Mouse (Mus musculus) kidney, embryonic 16.5 days (tissue): ENCODE measurements around the gene Arhgef28. TPM values are rescaled to one million over a fixed set of nuclear protein-coding genes. Genes with fewer than 3 reads are reported as not detected.

Experiments
- ATAC-seq: fragments of 200-750 bp; cut with Nextera tagmentation; 2 replicates; pipeline ENCODE4 v1.8.0; 2017; ENCODE audit warnings: moderate TSS enrichment; ENCODE audit not compliant: low FRiP score, low TSS enrichment
- H3K27ac ChIP-seq: fragments of 300-500 bp; sonication (generic); 2 replicates; pipeline ENCODE4 v1.5.1; 2014; ENCODE audit warnings: low read length
- H3K27me3 ChIP-seq: fragments of 300-500 bp; sonication (generic); 2 replicates; pipeline ENCODE4 v1.6.1; 2014; ENCODE audit warnings: low read length, control low read depth, mixed read lengths; ENCODE audit not compliant: insufficient read depth
- H3K36me3 ChIP-seq: fragments of 300-500 bp; sonication (generic); 2 replicates; pipeline ENCODE4 v1.6.1; 2014; ENCODE audit warnings: low read length, control low read depth, mixed read lengths; ENCODE audit not compliant: insufficient read depth
- H3K4me1 ChIP-seq: fragments of 300-500 bp; sonication (generic); 2 replicates; pipeline ENCODE4 v1.6.1; 2014; ENCODE audit warnings: low read length, control low read depth, mixed read lengths; ENCODE audit not compliant: insufficient read depth
- H3K4me2 ChIP-seq: fragments of 300-500 bp; sonication (generic); replicated peaks from 2 replicates; pipeline ENCODE4 v1.6.1; 2014; ENCODE audit warnings: low read depth, low read length
- H3K4me3 ChIP-seq: fragments of 300-500 bp; sonication (generic); 2 replicates; pipeline ENCODE4 v1.5.1; 2014; ENCODE audit warnings: mild to moderate bottlenecking, low read length
- H3K9ac ChIP-seq: fragments of 300-500 bp; sonication (generic); replicated peaks from 2 replicates; pipeline ENCODE4 v1.6.1; 2014; ENCODE audit warnings: low read length
- H3K9me3 ChIP-seq: fragments of 300-500 bp; sonication (generic); 2 replicates; pipeline ENCODE4 v1.6.1; 2016; ENCODE audit warnings: low read length, control low read depth
- WGBS: fragments of 180-500 bp; shearing (Covaris S2); extraction: QIAGEN DNeasy Blood & Tissue Kit; methylation state at CpG from one replicate; pipeline ENCODE4 v1.1.7; 2014; 5-methylcytosine and 5-hydroxymethylcytosine counted together
- polyA plus RNA-seq: library from polyadenylated mRNA; unstranded; fragments of >200 nt; fragmentation: Nextera tagmentation; extraction: Ambion mirVana; gene quantifications from 2 replicates; pipeline ENCODE4 v1.2.1, GENCODE M21; 2015

Gene Arhgef28
- polyA plus RNA-seq, 1 experiment from 2014 or later: 45.1 TPM

- Histone ChIP-seq H3K27me3 (no peaks in the 10 kb centered on the region), H3K9me3 (no peaks in the 10 kb centered on the region), H3K36me3 (peaks cover 19% of the 10 kb centered on the region), H3K4me2 (no peak overlapping the region), H3K4me3 (no peak overlapping the region), H3K9ac (no peak overlapping the region), H3K4me1 (peaks cover 9% of the 10 kb centered on the region), H3K27ac (no peak overlapping the region)
- WGBS: 85% methylated on average over 9 of the region's 9 CpGs
- no peak for ATAC-seq
Measured at GRCm38 (mm10) chr13:97977104-97977503, 229.1 kb downstream of the Arhgef28 start.

- peaks cover 19% of the 10 kb centered on the region for H3K36me3 ChIP-seq
- peaks cover 6% of the 10 kb centered on the region for H3K4me1 ChIP-seq
- 0 out of 2 replicates have a peak, but pooled peaks have one; percentile 49 for ATAC-seq
- no peak overlapping the region for H3K9ac ChIP-seq
- H3K27me3 ChIP-seq: no peaks in the 10 kb centered on the region
- 79% methylated on average over 2 of the region's 2 CpGs for WGBS
- H3K4me3 ChIP-seq: no peak overlapping the region
- no peaks in the 10 kb centered on the region for H3K9me3 ChIP-seq
- no peak overlapping the region for H3K4me2 ChIP-seq
- H3K27ac ChIP-seq: no peak overlapping the region
Measured at GRCm38 (mm10) chr13:97976642-97977041, 229.6 kb downstream of the Arhgef28 start.

- Histone ChIP-seq H3K9me3 (no peaks in the 10 kb centered on the region), H3K4me2 (no peak overlapping the region), H3K4me3 (no peak overlapping the region), H3K9ac (no peak overlapping the region), H3K27ac (peak overlapping the region; percentile 56; the same call in 1 of the 2 replicates), H3K27me3 (no peaks in the 10 kb centered on the region), H3K4me1 (0 out of 2 replicates have a peak, but pooled peaks cover 3% of the 10 kb centered on the region), H3K36me3 (peaks cover 19% of the 10 kb centered on the region)
- peak; percentile 35; the same call in 1 of the 2 replicates for ATAC-seq
- 69% methylated on average over 6 of the region's 6 CpGs for WGBS
Measured at GRCm38 (mm10) chr13:97974532-97975194, 231.6 kb downstream of the Arhgef28 start.

GRCm38 (mm10) chr13:97973915-97974314, 232.3 kb downstream of the Arhgef28 start:
- H3K9me3 ChIP-seq: no peaks in the 10 kb centered on the region
- ATAC-seq: no peak
- WGBS: 81% methylated on average over 4 of the region's 4 CpGs
- H3K4me1 ChIP-seq: 0 out of 2 replicates have a peak, but pooled peaks cover 3% of the 10 kb centered on the region
- H3K27ac ChIP-seq: no peak overlapping the region
- H3K4me2 ChIP-seq: no peak overlapping the region
- H3K36me3 ChIP-seq: peaks cover 22% of the 10 kb centered on the region
- H3K27me3 ChIP-seq: no peaks in the 10 kb centered on the region
- H3K4me3 ChIP-seq: no peak overlapping the region
- no peak overlapping the region for H3K9ac ChIP-seq

GRCm38 (mm10) chr13:97966077-97966476, 240.2 kb downstream of the Arhgef28 start:
- H3K36me3 ChIP-seq: peaks cover 10% of the 10 kb centered on the region
- no peak overlapping the region for H3K4me3 ChIP-seq
- H3K9ac ChIP-seq: no peak overlapping the region
- H3K4me1 ChIP-seq: peaks cover 5% of the 10 kb centered on the region
- no peaks in the 10 kb centered on the region for H3K27me3 ChIP-seq
- H3K4me2 ChIP-seq: no peak overlapping the region
- WGBS: 73% methylated on average over 5 of the region's 5 CpGs
- H3K27ac ChIP-seq: no peak overlapping the region
- no peak for ATAC-seq
- H3K9me3 ChIP-seq: no peaks in the 10 kb centered on the region

- 47% methylated on average over 9 of the region's 9 CpGs for WGBS
Measured at GRCm38 (mm10) chr13:97964892-97965424, 241.3 kb downstream of the Arhgef28 start.

GRCm38 (mm10) chr13:97960142-97960541, 246.1 kb downstream of the Arhgef28 start:
- Histone ChIP-seq H3K27me3 (no peaks in the 10 kb centered on the region), H3K9me3 (no peaks in the 10 kb centered on the region), H3K27ac (no peak overlapping the region), H3K36me3 (peaks cover 18% of the 10 kb centered on the region), H3K4me1 (peaks cover 24% of the 10 kb centered on the region), H3K4me3 (no peak overlapping the region), H3K4me2 (no peak overlapping the region), H3K9ac (no peak overlapping the region)
- 84% methylated on average over 4 of the region's 4 CpGs for WGBS
- no peak for ATAC-seq

More at GRCm38 (mm10) chr13:97964892-97965424, 241.3 kb downstream of the Arhgef28 start:
- Histone ChIP-seq H3K27ac (no peak overlapping the region), H3K4me2 (no peak overlapping the region), H3K36me3 (peaks cover 15% of the 10 kb centered on the region), H3K9ac (no peak overlapping the region), H3K4me1 (peaks cover 5% of the 10 kb centered on the region), H3K4me3 (no peak overlapping the region), H3K9me3 (no peaks in the 10 kb centered on the region), H3K27me3 (no peaks in the 10 kb centered on the region)
- ATAC-seq: peak; percentile 27; the same call in 1 of the 2 replicates

GRCm38 (mm10) chr13:97959394-97959888, 246.8 kb downstream of the Arhgef28 start:
- no peak overlapping the region for H3K4me3 ChIP-seq
- no peaks in the 10 kb centered on the region for H3K9me3 ChIP-seq
- no peak; the same call in 1 of the 2 replicates for ATAC-seq
- no peak overlapping the region for H3K9ac ChIP-seq
- peaks cover 18% of the 10 kb centered on the region for H3K36me3 ChIP-seq
- peaks cover 23% of the 10 kb centered on the region for H3K4me1 ChIP-seq
- 38% methylated on average over 7 of the region's 7 CpGs for WGBS
- H3K27me3 ChIP-seq: no peaks in the 10 kb centered on the region
- no peak overlapping the region for H3K4me2 ChIP-seq
- no peak overlapping the region for H3K27ac ChIP-seq

GRCm38 (mm10) chr13:97955759-97956158, 250.5 kb downstream of the Arhgef28 start:
- H3K9me3 ChIP-seq: no peaks in the 10 kb centered on the region
- ATAC-seq: no peak
- no peak overlapping the region for H3K4me2 ChIP-seq
- H3K27me3 ChIP-seq: no peaks in the 10 kb centered on the region
- H3K27ac ChIP-seq: no peak overlapping the region
- H3K9ac ChIP-seq: no peak overlapping the region
- H3K4me3 ChIP-seq: no peak overlapping the region
- H3K4me1 ChIP-seq: peaks cover 23% of the 10 kb centered on the region
- peaks cover 22% of the 10 kb centered on the region for H3K36me3 ChIP-seq
- WGBS: 60% methylated on average over 9 of the region's 9 CpGs

GRCm38 (mm10) chr13:97954956-97955496, 251.2 kb downstream of the Arhgef28 start:
- no peak overlapping the region for H3K4me2 ChIP-seq
- no peaks in the 10 kb centered on the region for H3K9me3 ChIP-seq
- H3K4me3 ChIP-seq: no peak overlapping the region
- no peak for ATAC-seq
- peaks cover 23% of the 10 kb centered on the region for H3K4me1 ChIP-seq
- WGBS: 25% methylated on average over 7 of the region's 7 CpGs
- peaks cover 21% of the 10 kb centered on the region for H3K36me3 ChIP-seq
- no peak overlapping the region for H3K9ac ChIP-seq
- no peak overlapping the region for H3K27ac ChIP-seq
- H3K27me3 ChIP-seq: no peaks in the 10 kb centered on the region
